Mouse (Mus musculus): ENCODE data around the gene Prtn3. TPM values are rescaled to one million over a fixed set of nuclear protein-coding genes. Genes with fewer than 3 reads are reported as not detected.
A peak's percentile ranks its signal among the peaks of the same experiment; 100 is the strongest.

Gene Prtn3
- total RNA-seq, 2 experiments from 2014 or later: 2.3 to 3.1 TPM

DNA sequence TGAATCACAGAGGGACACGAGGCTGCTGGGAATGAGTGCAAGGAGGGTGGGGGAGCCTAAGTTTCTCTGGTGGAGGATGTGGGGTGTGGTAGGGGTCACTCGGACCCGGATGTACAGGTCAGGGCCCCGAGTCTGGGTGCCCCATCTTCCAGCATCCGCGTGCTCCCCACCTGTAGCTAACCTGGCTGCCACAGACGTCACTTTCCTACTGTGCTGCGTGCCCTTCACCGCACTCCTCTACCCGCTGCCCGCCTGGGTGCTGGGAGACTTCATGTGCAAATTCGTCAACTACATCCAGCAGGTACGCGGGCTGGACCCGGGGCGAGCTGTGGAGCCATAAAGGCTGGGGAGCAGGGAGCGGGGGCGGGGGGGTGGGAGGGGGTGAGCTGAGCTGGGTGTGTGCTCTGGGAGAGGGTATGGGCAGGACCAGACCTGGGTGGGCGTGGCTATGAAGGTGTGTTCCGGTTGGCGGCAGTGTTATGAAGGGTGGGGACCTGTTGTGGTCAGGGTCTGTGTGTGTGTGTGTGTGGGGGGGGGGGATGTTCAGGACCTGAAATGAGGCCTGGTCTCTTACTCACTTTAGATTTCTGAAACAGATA is 45.1 kb downstream of the Prtn3 start:
- intact Hi-C loops (cut with DNase I): no loop called here
- DNase-seq (ENCODE audit: low spot score in 2 of 2): no peak

DNA sequence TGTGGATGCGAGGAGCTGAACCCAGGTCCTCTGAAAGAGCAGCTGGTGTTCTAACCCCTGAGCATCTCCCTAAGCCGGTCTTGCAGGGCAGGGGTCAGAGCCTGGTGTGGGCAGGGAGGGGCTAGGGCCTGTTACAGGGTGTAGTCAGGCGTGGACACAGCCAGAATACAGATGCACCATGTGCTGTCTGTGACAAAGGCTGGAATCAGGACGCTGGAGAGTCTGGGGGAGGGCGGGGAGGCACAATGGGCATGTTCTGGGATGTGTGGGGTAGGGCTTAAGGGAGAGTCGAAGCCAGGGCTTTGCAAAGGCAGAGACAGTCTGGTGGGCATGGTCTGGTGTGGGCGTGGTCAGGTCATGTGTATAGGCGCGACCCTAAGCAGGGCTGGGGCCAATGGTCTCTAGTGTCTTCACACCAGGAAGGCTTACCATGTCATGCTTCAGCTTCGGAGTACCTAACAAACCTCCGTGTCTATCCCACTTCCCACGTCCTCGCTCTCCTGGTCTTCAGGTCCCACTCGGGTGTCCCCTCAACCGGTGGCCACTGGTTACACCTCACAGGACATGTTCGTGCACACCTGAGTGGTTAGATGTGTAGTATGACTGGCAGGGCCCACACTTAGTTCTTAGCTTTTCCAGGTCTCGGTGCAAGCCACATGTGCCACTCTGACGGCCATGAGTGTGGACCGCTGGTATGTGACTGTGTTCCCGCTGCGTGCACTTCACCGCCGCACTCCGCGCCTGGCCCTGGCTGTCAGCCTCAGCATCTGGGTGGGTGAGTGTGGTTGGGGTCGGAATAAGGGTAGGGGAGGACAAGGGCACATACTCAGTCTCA is 46.0 kb downstream of the Prtn3 start:
- DNase-seq (ENCODE audit: low spot score in 2 of 2): no peak
- intact Hi-C loops (cut with DNase I): no loop called here

DNA sequence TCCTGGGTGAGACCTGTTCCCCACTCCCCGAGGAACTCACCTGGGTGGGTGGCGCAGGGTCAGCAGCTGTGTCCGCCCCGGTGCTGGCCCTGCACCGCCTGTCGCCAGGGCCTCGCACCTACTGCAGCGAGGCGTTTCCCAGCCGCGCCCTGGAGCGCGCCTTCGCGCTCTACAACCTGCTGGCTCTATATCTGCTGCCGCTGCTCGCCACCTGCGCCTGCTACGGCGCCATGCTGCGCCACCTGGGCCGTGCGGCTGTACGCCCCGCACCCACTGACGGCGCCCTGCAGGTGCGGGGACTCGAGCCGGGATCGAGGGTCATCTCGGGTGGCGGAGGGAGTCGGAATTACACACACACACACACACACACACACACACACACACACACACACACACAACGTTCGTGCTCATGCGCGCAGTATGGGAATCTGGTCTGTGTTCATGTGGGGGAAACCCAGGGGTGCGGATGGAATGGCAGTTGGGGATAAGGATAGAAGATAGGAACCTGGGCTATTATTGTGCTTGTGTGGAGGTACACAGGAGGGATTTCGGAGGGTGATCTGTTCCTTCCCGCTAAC is 46.8 kb downstream of the Prtn3 start, which contains the start of gene R3hdm4:
Gene R3hdm4, minus strand, starts transcription at position 251 of the 578 bp plus-strand sequence.
- DNase-seq (ENCODE audit: low spot score in 2 of 2): no peak
- intact Hi-C loops (cut with DNase I): no loop called here

DNA sequence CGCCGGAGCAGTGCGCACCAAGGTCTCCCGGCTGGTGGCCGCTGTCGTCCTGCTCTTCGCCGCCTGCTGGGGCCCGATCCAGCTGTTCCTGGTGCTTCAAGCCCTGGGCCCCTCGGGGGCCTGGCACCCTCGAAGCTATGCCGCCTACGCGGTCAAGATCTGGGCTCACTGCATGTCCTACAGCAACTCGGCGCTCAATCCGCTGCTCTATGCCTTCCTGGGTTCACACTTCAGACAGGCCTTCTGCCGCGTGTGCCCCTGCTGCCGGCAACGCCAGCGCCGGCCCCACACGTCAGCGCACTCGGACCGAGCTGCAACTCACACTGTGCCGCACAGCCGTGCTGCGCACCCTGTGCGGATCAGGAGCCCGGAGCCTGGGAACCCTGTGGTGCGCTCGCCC is 47.3 kb downstream of the Prtn3 start:
- intact Hi-C loops (cut with DNase I): no loop called here
- DNase-seq (ENCODE audit: low spot score in 2 of 2): no peak

DNA sequence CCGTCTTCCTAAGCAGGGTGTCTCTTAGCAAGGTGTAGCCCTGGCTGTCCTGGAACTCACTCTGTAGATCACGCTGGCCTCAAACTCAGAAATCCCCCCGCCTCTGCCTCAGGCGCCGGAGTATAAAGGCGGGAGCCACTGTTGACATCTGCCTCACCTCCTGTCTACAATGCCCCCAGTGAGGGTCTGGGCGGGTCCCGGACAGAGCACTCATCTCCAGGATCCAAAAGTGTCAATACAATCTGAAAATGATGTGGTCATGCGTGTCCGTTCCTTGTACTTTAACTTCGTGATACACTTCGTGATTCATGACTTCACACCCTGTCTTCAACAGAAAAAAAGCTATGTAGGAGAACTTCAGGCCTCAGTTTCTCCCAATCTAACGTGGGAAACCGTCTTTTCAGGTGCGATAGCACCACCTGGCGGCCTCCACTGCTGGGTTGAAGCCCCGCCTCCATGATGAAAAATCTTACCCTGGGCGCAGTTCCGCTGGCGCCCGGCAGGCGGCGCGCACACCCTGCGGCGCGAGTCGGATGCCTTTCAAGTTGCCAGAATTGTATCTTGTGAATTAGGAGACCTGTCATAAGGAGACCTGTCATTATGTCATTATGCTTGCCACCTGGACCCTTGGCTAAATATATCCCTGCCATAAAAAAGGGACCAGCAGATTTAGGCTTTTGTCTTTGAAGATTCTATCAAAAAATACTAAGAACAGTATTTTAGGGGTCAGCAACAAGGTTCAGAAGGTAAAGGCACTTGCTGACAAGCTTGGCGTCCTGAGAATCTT is 50.9 kb downstream of the Prtn3 start:
- intact Hi-C loops (cut with DNase I): loop anchor here (1.0 to 2.0 kb wide), 4 partner anchors 30 to 91 kb away; no protein-coding TSS in a partner anchor
- peak; percentile 96 to 97 for DNase-seq (ENCODE audit: low spot score in 2 of 2)

DNA sequence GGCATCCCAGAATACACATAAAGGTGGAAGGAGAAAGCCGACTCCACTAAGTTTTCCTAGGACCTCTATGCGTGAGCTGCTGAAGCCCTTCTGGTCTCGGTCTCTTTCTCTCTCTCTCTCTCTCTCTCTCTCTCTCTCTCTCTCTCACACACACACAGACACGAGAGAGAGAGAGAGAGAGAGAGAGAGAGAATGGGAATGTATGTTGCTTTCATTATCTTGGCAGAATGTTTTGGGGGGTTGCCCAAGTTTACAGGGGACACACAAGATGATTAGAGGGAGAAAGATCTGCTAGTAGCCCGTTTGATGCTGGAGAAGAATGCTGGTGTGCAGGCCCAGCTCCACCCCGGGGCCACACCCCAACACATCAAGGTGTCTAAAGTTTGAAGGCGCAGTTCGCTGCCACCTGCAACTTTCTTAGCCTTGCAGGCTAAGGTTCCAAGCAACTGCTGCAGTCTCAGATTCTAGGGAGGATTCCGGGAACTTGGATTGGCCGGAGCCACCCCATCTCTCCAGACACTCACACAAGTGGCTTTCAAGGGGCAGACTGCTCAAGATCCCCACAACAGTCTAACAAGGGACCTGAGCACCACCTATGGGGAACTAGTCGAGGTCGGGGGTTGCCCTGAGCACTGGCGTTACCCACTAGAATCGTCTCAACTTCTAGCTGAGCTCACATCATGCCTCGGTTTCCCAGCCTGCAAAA is 51.7 kb downstream of the Prtn3 start:
- DNase-seq (ENCODE audit: low spot score in 2 of 2): no peak
- intact Hi-C loops (cut with DNase I): loop anchor here (1.0 to 2.0 kb wide), 4 partner anchors 29 to 92 kb away; no protein-coding TSS in a partner anchor

DNA sequence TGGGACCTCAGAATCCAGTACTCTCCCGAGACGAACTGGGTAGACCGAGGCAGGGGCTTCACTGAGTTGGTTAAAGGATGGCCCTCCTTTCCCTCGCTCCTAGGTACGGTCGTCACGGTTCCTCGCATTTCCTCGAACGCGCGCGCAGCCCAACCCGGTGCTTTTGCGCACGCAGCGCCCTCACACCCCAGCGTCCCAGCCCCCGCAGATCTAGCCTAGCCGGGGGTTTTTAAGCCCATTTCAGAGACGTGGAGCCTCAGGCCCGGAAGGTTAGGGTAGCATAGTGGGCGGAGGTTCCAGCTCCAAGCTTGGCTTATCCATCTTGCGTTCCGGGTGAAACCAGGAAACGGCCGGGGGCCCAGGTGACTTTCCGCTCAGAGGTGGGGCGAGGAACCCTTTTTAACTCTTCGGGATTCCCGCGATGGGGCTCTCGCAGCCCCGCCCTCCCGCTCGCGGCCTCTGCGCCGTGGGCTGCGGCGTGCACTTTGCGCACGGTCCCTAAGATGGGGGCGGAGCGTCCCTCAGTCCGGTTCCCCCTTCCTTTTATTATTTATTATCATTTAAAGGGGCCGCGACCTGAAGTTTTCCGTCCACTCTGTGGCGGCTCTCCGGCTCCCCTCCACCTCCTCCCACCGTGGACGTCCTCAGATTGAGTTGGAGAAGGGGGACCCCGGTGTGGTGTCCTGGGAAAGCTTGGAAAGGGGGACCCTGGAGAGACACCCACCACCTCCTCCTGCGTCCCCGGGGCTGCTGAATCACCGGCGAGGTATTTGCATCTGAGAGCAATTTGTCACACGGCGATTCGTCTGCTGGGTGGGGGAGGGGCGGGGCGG is 52.4 kb downstream of the Prtn3 start, which contains the start of gene Arid3a:
Gene Arid3a, plus strand, starts transcription at position 553 of the 833 bp plus-strand sequence.
- intact Hi-C loops (cut with DNase I): no loop called here
- peak; percentile 86 to 87 for DNase-seq (ENCODE audit: low spot score in 2 of 2)

DNA sequence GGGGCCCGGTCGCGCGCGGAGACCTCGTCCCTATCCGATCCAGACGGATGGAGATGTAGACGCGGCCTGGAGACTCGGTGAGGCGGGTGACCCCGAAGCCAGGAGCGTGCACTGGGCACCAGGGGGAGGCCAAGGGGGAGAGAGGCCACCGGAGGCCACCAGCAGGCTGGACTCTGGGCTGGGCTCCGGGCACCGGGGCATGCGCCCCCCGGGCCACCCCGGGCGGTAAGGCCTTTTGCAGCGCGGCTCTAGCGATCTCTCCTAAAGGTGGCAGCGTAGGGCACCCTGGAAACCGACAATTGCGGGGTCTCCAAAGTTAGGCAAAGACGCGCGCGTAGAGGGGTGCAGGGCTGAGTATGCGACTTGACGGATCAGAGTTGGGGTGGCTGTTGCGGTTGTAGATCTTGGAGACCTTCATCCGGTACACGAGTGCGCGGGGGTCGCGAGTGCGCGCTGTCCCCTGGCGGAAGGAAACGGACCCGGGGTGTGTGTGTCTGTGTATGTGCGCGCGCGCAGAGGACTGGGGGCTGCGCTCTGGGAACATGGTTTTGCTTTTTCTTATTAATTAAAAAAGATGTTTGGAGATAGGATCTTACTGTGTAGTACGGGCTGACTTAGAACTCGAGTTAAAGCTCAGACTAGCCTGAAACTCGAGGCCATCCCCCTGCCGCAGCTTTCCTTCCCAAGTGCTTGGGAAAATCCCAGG is 53.2 kb downstream of the Prtn3 start:
- intact Hi-C loops (cut with DNase I): no loop called here
- peak in 1 of 2 experiments; percentile 51 for DNase-seq (ENCODE audit: low spot score in 2 of 2)

DNA sequence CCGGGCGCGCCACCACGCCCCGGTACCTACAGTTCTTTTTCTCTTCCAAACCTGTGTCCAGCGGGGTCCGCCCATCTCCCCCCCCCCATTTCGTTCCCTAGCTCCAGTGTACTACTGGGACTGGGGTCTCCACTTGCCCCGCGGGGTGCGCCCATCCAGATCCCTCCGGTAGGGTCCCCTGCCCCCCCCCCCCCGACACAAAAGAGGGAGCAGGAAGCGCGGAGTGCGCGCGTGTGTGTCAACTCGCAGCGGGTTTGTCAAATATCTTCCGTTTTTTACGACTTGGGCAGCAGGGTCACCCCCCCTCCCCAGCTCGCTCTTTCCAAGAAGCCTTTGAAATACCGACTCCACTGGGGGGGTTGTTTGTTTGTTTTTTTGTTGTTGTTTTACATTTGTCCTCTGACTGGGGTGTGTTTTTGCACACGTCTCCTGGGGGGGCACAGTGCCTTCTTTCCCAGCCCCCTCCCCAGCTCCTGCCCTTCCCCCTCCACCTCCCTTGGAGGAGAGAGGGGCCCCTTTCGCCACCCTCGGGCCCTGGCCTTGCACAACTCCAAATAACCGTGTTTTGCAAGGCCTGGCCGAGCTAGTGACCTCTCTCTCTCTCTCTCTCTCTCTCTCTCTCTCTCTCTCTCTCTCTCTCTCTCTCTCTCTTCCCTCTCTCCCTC is 53.9 kb downstream of the Prtn3 start:
- DNase-seq (ENCODE audit: low spot score in 2 of 2): no peak
- intact Hi-C loops (cut with DNase I): no loop called here

DNA sequence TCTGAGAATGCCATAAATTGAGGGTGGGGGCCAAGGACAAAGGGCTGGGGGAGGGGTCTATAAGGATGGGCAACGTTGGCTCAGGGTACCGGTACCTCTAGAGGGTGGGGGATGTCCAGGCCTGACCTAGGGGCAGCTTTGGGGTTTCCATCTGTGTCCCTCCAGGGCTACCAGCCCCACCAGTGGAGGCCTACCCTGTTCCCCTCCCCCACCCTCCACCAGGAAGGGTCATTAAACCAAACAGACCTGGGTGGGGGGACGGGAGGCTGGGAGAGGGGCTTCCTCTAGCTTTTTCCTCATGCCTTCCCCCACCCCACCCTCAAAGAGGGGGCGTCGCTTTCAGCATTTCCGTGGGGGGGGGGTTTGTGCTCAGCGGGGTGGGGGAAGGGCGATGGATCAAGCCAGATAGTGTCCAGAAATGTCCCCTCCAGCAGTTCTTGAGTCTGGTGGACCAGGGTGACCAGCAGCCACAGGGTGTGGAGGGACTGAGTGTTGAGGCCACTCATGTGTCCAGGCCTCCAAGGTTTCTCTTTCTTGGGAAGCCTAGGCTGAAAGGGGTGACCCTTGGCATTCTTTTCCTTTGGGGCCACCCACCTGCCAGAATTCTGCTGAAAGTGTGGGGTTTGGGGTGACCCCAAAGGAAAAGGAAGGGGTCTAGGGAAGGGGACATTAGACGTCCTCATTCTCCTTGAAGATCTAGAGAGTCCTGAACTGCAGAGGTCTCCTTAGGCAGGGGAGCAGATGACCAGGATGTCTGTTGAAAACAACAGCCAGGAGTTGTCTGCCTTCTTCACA is 54.8 kb downstream of the Prtn3 start:
- DNase-seq (ENCODE audit: low spot score in 2 of 2): no peak
- intact Hi-C loops (cut with DNase I): no loop called here

DNA sequence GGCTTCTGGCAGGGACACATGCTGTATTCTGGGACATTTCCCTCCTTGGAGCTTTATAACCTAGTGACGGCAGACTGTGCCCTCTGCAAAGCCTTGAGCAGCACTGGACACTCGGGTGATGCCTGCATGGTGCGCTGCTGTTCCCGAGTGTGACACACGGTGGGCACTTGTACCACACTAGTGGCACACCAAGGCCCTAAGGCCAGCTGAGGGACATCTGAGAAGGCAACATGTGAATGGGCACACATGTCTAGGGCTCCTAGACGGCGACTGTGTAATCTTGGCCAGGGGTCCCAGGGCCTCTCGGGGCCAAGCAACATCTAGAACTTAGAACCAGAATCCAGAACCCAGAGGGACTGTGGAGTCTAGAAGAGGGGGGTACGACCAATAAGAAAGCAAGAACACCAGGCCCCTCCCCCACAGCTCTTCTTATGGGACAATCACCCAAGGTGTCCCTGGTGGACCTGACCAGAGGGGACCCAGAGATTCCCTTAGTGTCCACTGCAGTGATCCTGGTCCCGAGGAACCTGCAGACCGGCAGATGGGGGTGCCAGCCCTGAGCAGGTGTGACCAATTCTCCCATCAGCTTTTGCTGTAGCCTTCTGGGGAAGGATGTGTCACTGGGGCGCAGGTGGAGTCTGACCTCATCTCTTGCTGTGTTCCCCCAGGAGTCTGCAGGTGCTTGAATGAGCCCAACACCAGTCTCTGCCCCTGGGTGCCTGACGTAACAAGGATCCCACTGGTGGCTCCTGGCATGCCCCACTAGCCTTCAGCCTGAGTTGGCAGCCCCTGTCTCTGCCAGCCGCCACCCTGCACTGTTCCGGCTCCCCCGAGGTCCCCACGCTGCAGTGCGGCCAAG is 55.9 kb downstream of the Prtn3 start:
- DNase-seq (ENCODE audit: low spot score in 2 of 2): no peak
- intact Hi-C loops (cut with DNase I): no loop called here

DNA sequence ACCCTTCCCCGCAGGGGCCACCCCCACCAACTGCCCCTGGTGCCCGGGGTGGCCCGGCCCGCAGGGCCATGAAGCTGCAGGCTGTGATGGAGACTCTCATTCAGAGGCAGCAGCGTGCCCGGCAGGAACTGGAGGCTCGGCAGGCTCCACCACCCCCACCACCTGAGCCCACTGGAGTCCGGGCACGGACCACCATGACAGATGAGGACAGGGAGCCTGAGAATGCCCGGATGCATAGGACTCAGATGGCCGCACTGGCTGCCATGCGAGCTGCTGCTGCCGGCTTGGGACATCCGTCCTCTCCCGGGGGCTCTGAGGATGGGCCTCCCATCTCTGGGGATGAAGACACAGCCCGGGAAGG is 56.5 kb downstream of the Prtn3 start:
- intact Hi-C loops (cut with DNase I): no loop called here

DNA sequence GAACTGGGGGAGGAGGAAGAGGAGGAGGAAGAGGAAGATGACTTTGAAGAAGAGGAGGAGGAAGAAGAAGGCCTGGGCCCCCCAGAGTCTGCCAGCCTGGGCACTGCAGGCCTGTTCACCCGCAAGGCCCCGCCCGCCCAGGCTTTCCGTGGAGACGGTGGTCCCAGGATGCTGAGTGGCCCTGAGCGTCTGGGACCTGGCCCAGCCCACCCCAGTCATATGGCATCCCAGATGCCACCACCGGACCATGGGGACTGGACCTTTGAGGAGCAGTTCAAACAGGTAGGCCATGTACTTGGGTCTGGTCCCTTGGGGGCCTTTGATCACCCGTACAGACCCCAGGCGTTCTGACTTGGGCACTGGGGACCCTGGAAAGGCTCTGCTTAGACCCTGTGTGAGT is 57.5 kb downstream of the Prtn3 start:
- DNase-seq (ENCODE audit: low spot score in 2 of 2): no peak
- intact Hi-C loops (cut with DNase I): no loop called here

More for the DNA sequence above, 56.5 kb downstream of the Prtn3 start:
- DNase-seq (ENCODE audit: low spot score in 2 of 2): no peak

DNA sequence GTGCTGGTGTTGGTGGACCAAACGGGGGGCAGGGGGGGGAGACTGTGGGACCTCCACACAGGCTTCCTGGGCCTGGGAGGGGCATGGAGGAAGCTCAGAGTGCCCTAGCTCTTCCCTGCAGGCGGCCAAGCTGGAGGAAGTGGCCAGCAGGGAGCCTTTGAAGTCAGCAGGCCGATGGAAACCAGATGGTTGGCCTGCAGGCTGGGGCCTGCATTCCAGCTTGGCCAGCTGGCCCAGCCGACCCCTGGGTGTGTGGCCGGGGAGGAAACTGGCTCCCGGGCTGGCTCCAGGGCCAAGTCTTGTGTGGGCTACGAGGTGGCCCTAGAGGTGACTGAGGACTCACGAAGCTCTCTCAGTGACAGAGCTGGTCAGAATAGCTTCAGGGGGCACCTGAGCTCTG is 58.5 kb downstream of the Prtn3 start:
- intact Hi-C loops (cut with DNase I): no loop called here
- DNase-seq (ENCODE audit: low spot score in 2 of 2): peak; percentile 57 to 70
